ENCODE assay signal across 9 mouse cellular contexts in the genomic region with DNA sequence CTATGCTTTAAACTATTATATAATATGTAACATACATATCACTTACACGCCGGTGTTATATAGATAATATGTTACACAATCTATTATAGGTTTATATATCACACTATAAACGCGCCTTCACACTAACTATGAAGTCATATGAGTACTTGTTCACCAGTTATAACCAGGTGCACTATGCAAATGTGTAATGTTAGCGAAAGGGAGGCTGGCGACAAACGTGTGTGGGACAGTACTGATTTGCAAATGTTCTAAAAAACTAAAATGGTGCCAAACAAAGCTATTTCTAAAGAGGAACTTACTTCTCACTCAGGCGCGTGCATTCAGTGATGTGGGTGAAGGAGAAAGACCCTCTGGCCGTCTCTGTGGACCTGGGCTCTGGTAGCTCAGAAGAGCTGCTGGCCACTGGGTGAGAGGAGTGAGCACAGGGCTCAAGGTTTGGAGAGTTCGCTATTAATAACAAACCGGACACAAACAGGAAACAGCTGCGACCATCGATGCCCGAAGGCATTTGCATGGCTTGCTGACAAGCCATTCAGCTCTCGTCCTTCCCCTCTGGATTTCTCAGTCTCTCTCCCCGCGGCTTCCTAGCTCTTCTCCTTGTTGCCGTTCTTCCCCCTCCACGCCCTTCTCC. TPM values are rescaled to one million over a fixed set of nuclear protein-coding genes. Genes with fewer than 3 reads are reported as not detected.
DNase-seq lines count a peak whose midpoint lies in the region; ATAC-seq lines count a peak whose summit lies in the region.
"Had no signal": no experiment of that assay in that cellular context is flagged by ENCODE, and none has a peak within 500 bp of the region (broad histone marks: within the 10 kb centered on the region; RNA-seq: fewer than 3 reads in every experiment).

No protein-coding gene starts in this region.

- H3K27ac ChIP-seq in embryonic facial prominence, embryonic 14.5 days (replicated peaks; ENCODE audit: low read depth, low read length): no peak overlapping the region
- no peak overlapping the region for H3K27ac ChIP-seq in midbrain, embryonic 16.5 days (ENCODE audit: low read length)
- H3K27ac ChIP-seq: embryonic facial prominence, embryonic 12.5 days had no signal

- 61% methylated on average over 17 of the region's 20 CpGs for WGBS in embryonic facial prominence, embryonic 14.5 days
- 82% methylated on average over 20 of the region's 20 CpGs for WGBS in midbrain, embryonic 16.5 days

- no peaks in the 10 kb centered on the region for H3K9me3 ChIP-seq in embryonic facial prominence, embryonic 14.5 days (ENCODE audit: control insufficient read depth, low read length)
- H3K9me3 ChIP-seq in midbrain, embryonic 16.5 days (replicated peaks; ENCODE audit: control insufficient read depth, low read length, poor library complexity, severe bottlenecking): no peaks in the 10 kb centered on the region
- H3K9me3 ChIP-seq: embryonic facial prominence, embryonic 12.5 days had no signal

- no peak overlapping the region for H3K4me3 ChIP-seq in embryonic facial prominence, embryonic 14.5 days (ENCODE audit: low read depth, low read length)
- no peak overlapping the region for H3K4me3 ChIP-seq in midbrain, embryonic 16.5 days (ENCODE audit: low read depth, low read length)
- H3K4me3 ChIP-seq: embryonic facial prominence, embryonic 12.5 days had no signal

- peak; percentile 53 for DNase-seq in layer of hippocampus, adult 9-11 months
- DNase-seq in layer of hippocampus, postnatal 25 days (ENCODE audit: extremely low spot score in 1 of 2, low spot score in 1 of 2): no peak
- peak; percentile 59 for DNase-seq in embryonic facial prominence, embryonic 14.5 days (ENCODE audit: low spot score)
- peak; percentile 48 to 57 for DNase-seq in lung, adult 18-20 months
- DNase-seq in spleen, postnatal 36 days (ENCODE audit: low spot score in 2 of 2): peak; percentile 85
- DNase-seq in adrenal gland, adult 18-20 months (ENCODE audit: low spot score in 2 of 2): no peak
- no peak for DNase-seq in Muller cell, postnatal 12 days (ENCODE audit: inconsistent ontology term)

- no peaks in the 10 kb centered on the region for H3K36me3 ChIP-seq in embryonic facial prominence, embryonic 14.5 days (ENCODE audit: control insufficient read depth, insufficient read depth, low read length)
- H3K36me3 ChIP-seq in midbrain, embryonic 16.5 days (ENCODE audit: control insufficient read depth, insufficient read depth, low read length): no peaks in the 10 kb centered on the region
- H3K36me3 ChIP-seq: embryonic facial prominence, embryonic 12.5 days had no signal

- H3K4me2 ChIP-seq in embryonic facial prominence, embryonic 14.5 days (ENCODE audit: low read depth, low read length): no peak overlapping the region
- no peak overlapping the region for H3K4me2 ChIP-seq in midbrain, embryonic 16.5 days (ENCODE audit: low read length)
- H3K4me2 ChIP-seq: embryonic facial prominence, embryonic 12.5 days had no signal

- ATAC-seq in embryonic facial prominence, embryonic 14.5 days (ENCODE audit: low read depth): no peak
- no peak for ATAC-seq in midbrain, embryonic 16.5 days

- no peaks in the 10 kb centered on the region for H3K27me3 ChIP-seq in embryonic facial prominence, embryonic 14.5 days (replicated peaks; ENCODE audit: control insufficient read depth, insufficient read depth, low read length)
- H3K27me3 ChIP-seq in midbrain, embryonic 16.5 days (ENCODE audit: control insufficient read depth, insufficient read depth, low read depth, low read length): no peaks in the 10 kb centered on the region
- H3K27me3 ChIP-seq: embryonic facial prominence, embryonic 12.5 days had no signal

- no peaks in the 10 kb centered on the region for H3K4me1 ChIP-seq in embryonic facial prominence, embryonic 14.5 days (ENCODE audit: control insufficient read depth, insufficient read depth, low read length)
- H3K4me1 ChIP-seq in midbrain, embryonic 16.5 days (ENCODE audit: control insufficient read depth, insufficient read depth, low read length): no peaks in the 10 kb centered on the region
- H3K4me1 ChIP-seq: embryonic facial prominence, embryonic 12.5 days had no signal

- H3K9ac ChIP-seq in embryonic facial prominence, embryonic 14.5 days (ENCODE audit: low read depth, low read length): 0 out of 2 replicates have a peak overlapping the region, but pooled peaks have one; percentile 11
- H3K9ac ChIP-seq in midbrain, embryonic 16.5 days (ENCODE audit: low read depth, low read length): no peak overlapping the region
- H3K9ac ChIP-seq: embryonic facial prominence, embryonic 12.5 days had no signal

RNA-seq across cellular contexts. Expression of gene Scaf11, which starts 13.8 kb away (rescaled TPM):
- 10 to 100 TPM; 50.2 to 52.8 TPM for total RNA-seq in layer of hippocampus, postnatal 25 days (2021)
- polyA plus RNA-seq in embryonic facial prominence, embryonic 14.5 days (2014; fragmentation: Nextera tagmentation; extraction: Ambion mirVana): 80.3 and 83.9 TPM in 2 replicates
- 39.1 and 44.9 TPM in 2 replicates for polyA plus RNA-seq in midbrain, embryonic 16.5 days (2015; fragmentation: Nextera tagmentation; extraction: Ambion mirVana)
- 10 to 100 TPM; 53.2 to 67.7 TPM for total RNA-seq in adrenal gland, adult 18-20 months (2021)

Comparison
In these comparisons a context has a peak if more than half of its experiments do, and no peak if none do; other contexts are left out.
1. DNase-seq: peak in layer of hippocampus, adult 9-11 months (single experiment), embryonic facial prominence, embryonic 14.5 days (single experiment), lung, adult 18-20 months (2 of 2) and spleen, postnatal 36 days (2 of 2); none in layer of hippocampus, postnatal 25 days (0 of 2), adrenal gland, adult 18-20 months (0 of 2) and Muller cell, postnatal 12 days (single experiment).